Mouse (Mus musculus): ENCODE measurements around the gene Dennd1a. TPM values are rescaled to one million over a fixed set of nuclear protein-coding genes. Genes with fewer than 3 reads are reported as not detected.

Dennd1a gene
- polyA plus RNA-seq, 1 experiment from 2014 or later, result 11.5 TPM

DNA sequence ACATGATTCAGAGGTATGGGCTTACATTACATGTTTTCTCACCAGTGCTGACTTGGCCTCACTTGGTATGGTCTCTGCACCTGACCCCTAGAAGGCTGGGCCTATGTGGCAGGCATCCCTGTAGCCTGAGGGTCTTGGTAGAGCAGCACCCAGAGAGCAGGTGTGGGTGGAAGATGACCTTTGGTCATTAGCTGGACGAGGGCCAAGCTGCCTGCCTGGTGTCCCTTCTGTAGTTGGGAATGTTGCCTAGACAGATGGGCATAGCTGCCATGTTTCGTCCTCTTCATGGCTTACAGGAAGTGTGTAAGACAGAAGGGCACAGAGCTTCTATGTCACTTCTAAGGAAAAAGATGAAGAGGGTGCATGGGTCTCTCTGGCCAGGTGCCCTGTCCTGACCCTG, 463.4 kb downstream of the Dennd1a start:
- Histone ChIP-seq H3K4me1 (ENCODE audit: insufficient read depth) (no peaks in the 10 kb centered on the region), H3K4me2 (no peak overlapping the region), H3K36me3 (ENCODE audit: insufficient read depth) (peaks cover 8% of the 10 kb centered on the region; the same call in 1 of the 2 replicates), H3K27ac (ENCODE audit: low read depth) (no peak overlapping the region), H3K27me3 (ENCODE audit: insufficient read depth, low read length) (no peaks in the 10 kb centered on the region), H3K9ac (no peak overlapping the region), H3K4me3 (ENCODE audit: low read depth, low read length) (no peak overlapping the region), H3K9me3 (ENCODE audit: low read depth, low read length) (no peaks in the 10 kb centered on the region)
- DNase-seq (no peak), ATAC-seq (ENCODE audit: insufficient read depth) (no peak)
- no peak for TF ChIP-seq CTCF (IDR thresholded peaks at IDR 0.05; ENCODE audit: low read depth)
- WGBS, result 67% methylated on average over 2 of the region's 2 CpGs

DNA sequence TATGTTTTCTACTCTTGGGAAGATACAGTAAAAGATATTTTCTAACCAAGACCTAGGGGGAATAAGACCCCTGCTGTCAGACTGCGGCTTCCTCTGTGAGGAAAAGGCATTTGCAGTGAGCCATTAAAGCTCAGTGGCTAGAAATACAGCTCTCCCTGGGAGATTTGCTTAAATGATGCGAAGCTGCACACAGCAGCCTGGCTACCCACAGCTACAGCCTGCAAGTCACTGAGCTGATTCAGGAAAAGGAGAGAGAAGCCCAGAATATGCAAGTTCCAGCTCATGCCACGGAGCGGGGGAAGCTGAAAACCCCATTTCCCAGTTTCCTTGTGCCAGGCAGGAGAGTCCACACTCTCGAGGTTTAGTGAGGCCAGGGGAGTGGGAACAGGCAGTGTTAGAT, 465.1 kb downstream of the Dennd1a start:
- Histone ChIP-seq H3K36me3 (ENCODE audit: insufficient read depth) (peaks cover 8% of the 10 kb centered on the region; the same call in 1 of the 2 replicates), H3K9ac (no peak overlapping the region), H3K9me3 (ENCODE audit: low read depth, low read length) (no peaks in the 10 kb centered on the region), H3K4me3 (ENCODE audit: low read depth, low read length) (no peak overlapping the region), H3K27me3 (ENCODE audit: insufficient read depth, low read length) (no peaks in the 10 kb centered on the region), H3K27ac (ENCODE audit: low read depth) (no peak overlapping the region), H3K4me2 (no peak overlapping the region), H3K4me1 (ENCODE audit: insufficient read depth) (no peaks in the 10 kb centered on the region)
- 72% methylated on average over 5 of the region's 5 CpGs for WGBS
- DNase-seq (no peak), ATAC-seq (ENCODE audit: insufficient read depth) (no peak)
- TF ChIP-seq CTCF (IDR thresholded peaks at IDR 0.05; ENCODE audit: low read depth), result no peak

DNA sequence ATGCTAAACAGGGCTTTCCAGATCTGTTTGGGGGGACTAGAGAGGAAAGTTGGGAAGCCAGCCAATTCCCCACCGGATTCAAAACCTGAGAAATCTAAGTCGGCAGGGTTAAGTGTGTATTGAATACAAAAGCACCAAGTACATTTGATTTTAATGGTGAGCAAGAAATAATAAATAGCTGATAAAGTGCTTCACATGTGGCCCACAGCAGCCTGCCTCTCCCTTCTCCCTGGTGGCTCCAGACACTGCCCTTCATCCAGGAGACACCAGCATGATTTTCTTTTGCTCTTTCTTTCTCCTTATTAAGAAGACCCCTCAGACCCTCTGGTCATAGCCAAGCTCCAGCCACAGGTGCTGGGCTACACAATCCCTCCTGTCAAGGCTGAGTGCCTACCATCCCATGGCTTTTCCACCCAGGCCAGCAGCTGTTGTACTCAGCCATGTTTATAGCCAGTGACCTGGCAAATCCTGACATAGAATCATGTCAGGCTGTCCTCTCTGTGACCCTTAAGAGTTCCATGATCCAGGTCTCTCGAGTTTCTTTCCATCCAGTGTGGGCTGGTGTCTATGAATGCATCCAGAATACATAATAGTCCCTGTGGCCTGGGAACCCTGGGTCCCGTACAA, 467.6 kb downstream of the Dennd1a start:
- no peak for TF ChIP-seq CTCF (IDR thresholded peaks at IDR 0.05; ENCODE audit: low read depth)
- DNase-seq (no peak), ATAC-seq (ENCODE audit: insufficient read depth) (no peak)
- WGBS, result 42% methylated on average over 4 of the region's 4 CpGs
- Histone ChIP-seq H3K27ac (ENCODE audit: low read depth) (no peak overlapping the region), H3K9ac (no peak overlapping the region), H3K27me3 (ENCODE audit: insufficient read depth, low read length) (no peaks in the 10 kb centered on the region), H3K4me1 (ENCODE audit: insufficient read depth) (no peaks in the 10 kb centered on the region), H3K9me3 (ENCODE audit: low read depth, low read length) (no peaks in the 10 kb centered on the region), H3K36me3 (ENCODE audit: insufficient read depth) (no peaks in the 10 kb centered on the region), H3K4me3 (ENCODE audit: low read depth, low read length) (no peak overlapping the region), H3K4me2 (no peak overlapping the region)

DNA sequence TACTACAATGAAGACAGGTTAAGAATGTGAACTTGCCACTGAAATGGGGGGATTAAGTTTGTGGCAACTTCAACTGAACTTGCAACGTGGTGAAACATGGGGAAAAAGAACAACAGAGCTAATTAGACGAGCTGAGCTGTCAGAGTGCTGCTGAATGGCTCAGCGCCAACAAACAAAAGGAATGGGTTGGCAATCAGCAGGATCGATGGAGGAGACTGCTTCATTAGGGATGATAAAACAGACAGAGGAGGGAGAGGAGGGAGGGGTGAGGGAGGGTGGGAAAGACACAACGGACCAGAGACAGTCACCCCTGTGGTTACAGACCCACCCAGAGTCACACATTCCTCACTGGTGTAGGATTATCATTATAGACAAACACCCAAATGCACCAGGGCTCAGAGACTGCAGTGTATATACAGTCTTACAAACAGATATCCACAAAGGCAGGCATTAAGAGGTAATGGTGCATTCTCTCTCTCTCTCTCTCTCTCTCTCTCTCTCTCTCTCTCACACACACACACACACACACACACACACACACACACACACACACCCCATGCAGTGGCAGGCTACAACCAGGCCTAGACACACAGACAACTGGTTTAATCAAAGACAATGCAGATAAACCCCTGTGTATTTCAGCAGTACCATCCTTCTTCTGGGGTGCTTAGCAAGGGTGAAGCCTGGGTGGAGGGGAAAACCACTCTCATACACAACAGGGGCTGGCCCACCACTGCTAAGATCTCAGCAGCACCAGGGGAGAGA, 468.2 kb downstream of the Dennd1a start:
- Histone ChIP-seq H3K4me2 (no peak overlapping the region), H3K9ac (no peak overlapping the region), H3K27me3 (ENCODE audit: insufficient read depth, low read length) (no peaks in the 10 kb centered on the region), H3K36me3 (ENCODE audit: insufficient read depth) (no peaks in the 10 kb centered on the region), H3K4me1 (ENCODE audit: insufficient read depth) (no peaks in the 10 kb centered on the region), H3K9me3 (ENCODE audit: low read depth, low read length) (no peaks in the 10 kb centered on the region), H3K4me3 (ENCODE audit: low read depth, low read length) (no peak overlapping the region), H3K27ac (ENCODE audit: low read depth) (no peak overlapping the region)
- DNase-seq (no peak), ATAC-seq (ENCODE audit: insufficient read depth) (no peak)
- 14% methylated on average over 5 of the region's 5 CpGs for WGBS
- TF ChIP-seq CTCF (IDR thresholded peaks at IDR 0.05; ENCODE audit: low read depth), result no peak

DNA sequence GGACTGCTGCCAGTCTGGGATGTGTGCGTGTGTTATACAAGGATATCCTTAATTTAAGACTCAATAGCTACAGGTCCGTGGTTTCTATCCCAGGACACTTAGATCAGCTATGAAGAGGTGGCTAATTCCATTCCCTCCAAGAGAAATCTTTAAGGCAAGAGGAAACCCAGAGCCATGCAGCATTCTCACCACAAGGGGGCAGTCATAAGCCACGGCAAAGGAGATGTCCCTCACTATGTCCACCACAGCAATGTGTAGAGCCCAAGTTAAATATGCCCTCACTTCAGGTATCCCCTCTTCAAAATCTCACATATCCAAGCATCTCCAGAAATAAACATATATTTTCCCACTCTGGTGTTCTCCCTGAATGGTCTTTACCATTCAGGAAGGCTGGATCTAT, 471.5 kb downstream of the Dennd1a start:
- H3K4me3 ChIP-seq (ENCODE audit: low read depth, low read length), result no peak overlapping the region
- no peaks in the 10 kb centered on the region for H3K4me1 ChIP-seq (ENCODE audit: insufficient read depth)
- H3K9ac ChIP-seq, result no peak overlapping the region
- 13% methylated on average over 3 of the region's 3 CpGs for WGBS
- no peak overlapping the region for H3K4me2 ChIP-seq
- peak; percentile 90 for DNase-seq
- TF ChIP-seq CTCF (IDR thresholded peaks at IDR 0.05; ENCODE audit: low read depth), result peak; percentile 97
- peak; percentile 64 for ATAC-seq (ENCODE audit: insufficient read depth)
- H3K27me3 ChIP-seq (ENCODE audit: insufficient read depth, low read length), result no peaks in the 10 kb centered on the region
- no peaks in the 10 kb centered on the region for H3K9me3 ChIP-seq (ENCODE audit: low read depth, low read length)
- peaks cover 5% of the 10 kb centered on the region; the same call in 1 of the 2 replicates for H3K36me3 ChIP-seq (ENCODE audit: insufficient read depth)
- no peak overlapping the region for H3K27ac ChIP-seq (ENCODE audit: low read depth)

DNA sequence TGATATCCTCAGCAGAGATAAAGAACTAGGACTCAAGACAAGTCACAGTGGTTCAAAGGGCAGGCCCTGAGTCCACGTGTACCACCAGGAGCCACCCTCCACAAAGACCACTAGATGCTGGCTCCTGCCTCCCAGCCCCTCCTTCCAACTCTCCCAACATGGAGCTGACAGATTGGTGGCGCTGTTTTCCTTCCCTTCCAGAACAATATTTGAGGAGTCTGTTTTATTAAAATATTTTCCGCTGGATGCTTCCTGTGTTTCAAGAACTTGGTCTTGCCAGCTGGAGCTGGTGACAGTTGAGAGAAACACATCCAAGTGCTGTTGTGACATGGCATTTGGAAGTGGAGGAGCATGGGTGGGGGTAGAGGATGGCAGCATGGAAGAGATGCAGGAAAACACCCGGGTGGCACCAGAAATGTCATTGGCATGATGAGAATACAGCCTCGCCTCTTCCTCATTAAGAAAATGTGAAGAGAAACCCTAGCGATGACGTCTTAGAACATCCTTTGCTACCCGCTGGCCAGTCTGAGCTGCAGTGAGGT, 472.3 kb downstream of the Dennd1a start:
- DNase-seq (no peak), ATAC-seq (ENCODE audit: insufficient read depth) (no peak)
- Histone ChIP-seq H3K4me2 (no peak overlapping the region), H3K4me3 (ENCODE audit: low read depth, low read length) (no peak overlapping the region), H3K4me1 (ENCODE audit: insufficient read depth) (no peaks in the 10 kb centered on the region), H3K9me3 (ENCODE audit: low read depth, low read length) (no peaks in the 10 kb centered on the region), H3K9ac (no peak overlapping the region), H3K27me3 (ENCODE audit: insufficient read depth, low read length) (no peaks in the 10 kb centered on the region), H3K36me3 (ENCODE audit: insufficient read depth) (peaks cover 5% of the 10 kb centered on the region; the same call in 1 of the 2 replicates), H3K27ac (ENCODE audit: low read depth) (no peak overlapping the region)
- no peak for TF ChIP-seq CTCF (IDR thresholded peaks at IDR 0.05; ENCODE audit: low read depth)
- 74% methylated on average over 8 of the region's 8 CpGs for WGBS

DNA sequence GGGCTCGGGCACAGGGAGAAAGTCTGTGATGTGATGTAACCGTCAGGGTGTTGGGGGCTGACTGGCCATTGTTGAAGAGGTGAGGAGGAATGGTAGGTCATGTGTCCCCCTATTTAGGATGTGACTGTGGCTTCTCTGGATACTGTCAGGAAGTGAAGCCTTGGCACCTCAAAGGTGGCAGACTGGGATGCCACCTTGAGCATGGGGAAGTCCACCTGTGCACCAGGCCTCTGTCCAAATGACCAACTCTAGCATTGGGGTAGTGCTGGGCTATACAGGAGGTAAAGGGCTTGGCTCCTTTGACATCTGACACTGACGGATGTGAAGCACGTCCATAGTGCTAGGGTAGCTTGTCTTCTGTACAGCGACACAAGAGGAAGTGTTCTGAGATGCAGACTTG, 474.8 kb downstream of the Dennd1a start:
- peaks cover 5% of the 10 kb centered on the region; the same call in 1 of the 2 replicates for H3K36me3 ChIP-seq (ENCODE audit: insufficient read depth)
- H3K4me1 ChIP-seq (ENCODE audit: insufficient read depth), result no peaks in the 10 kb centered on the region
- 81% methylated on average over 5 of the region's 5 CpGs for WGBS
- H3K4me3 ChIP-seq (ENCODE audit: low read depth, low read length), result no peak overlapping the region
- H3K27me3 ChIP-seq (ENCODE audit: insufficient read depth, low read length), result no peaks in the 10 kb centered on the region
- H3K9me3 ChIP-seq (ENCODE audit: low read depth, low read length), result no peaks in the 10 kb centered on the region
- no peak for ATAC-seq (ENCODE audit: insufficient read depth)
- H3K4me2 ChIP-seq, result no peak overlapping the region
- H3K27ac ChIP-seq (ENCODE audit: low read depth), result no peak overlapping the region
- no peak for TF ChIP-seq CTCF (IDR thresholded peaks at IDR 0.05; ENCODE audit: low read depth)
- no peak for DNase-seq
- H3K9ac ChIP-seq, result no peak overlapping the region
